Mouse (Mus musculus): ENCODE measurements at regions not wholly inside any gene's neighbourhood (a gene's known extent, or its start where the extent isn't known, plus 50 kb on each side); places are given as distances from the start of the nearest gene placed in this dataset.

DNA sequence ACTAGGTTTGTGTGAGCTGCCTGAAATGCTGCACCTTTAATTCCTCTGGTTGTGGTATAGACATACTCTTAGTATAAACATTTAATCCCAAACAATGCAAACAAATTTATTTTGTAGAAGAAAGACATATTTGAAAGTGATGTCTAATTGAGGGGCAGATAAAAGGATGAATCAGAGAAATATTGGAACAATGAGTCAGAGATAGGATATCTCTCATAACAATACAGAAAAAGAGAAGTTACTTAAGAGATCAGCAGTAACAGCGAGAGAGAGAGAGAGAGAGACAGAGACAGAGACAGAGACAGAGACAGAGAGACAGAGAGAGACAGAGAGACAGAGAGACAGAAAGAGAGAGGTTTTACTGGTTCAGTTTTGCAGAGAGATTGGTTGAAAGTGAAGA is 933.3 kb upstream of the Nudt12 start:
- no peak for TF ChIP-seq CTCF (IDR thresholded peaks at IDR 0.05; ENCODE audit: low read depth)
- no peaks in the 10 kb centered on the region for H3K4me1 ChIP-seq (replicated peaks; ENCODE audit: insufficient read depth, low read length)
- no peaks in the 10 kb centered on the region for H3K27me3 ChIP-seq (ENCODE audit: insufficient read depth, low read length)
- no peak for ATAC-seq (replicated peaks; ENCODE audit: low FRiP score, low read depth)
- no peak overlapping the region for H3K9ac ChIP-seq (ENCODE audit: low read depth, low read length)
- no peaks in the 10 kb centered on the region for H3K36me3 ChIP-seq (ENCODE audit: insufficient read depth, low read length)
- no peak overlapping the region for H3K4me2 ChIP-seq (ENCODE audit: low read length)
- 77% methylated on average over 1 of the region's 1 CpGs for WGBS
- H3K4me3 ChIP-seq (replicated peaks; ENCODE audit: low read depth, low read length) = no peak overlapping the region
- no peak for DNase-seq (ENCODE audit: low spot score)
- no peaks in the 10 kb centered on the region for H3K9me3 ChIP-seq (replicated peaks; ENCODE audit: low read length)
- no peak overlapping the region for H3K27ac ChIP-seq

DNA sequence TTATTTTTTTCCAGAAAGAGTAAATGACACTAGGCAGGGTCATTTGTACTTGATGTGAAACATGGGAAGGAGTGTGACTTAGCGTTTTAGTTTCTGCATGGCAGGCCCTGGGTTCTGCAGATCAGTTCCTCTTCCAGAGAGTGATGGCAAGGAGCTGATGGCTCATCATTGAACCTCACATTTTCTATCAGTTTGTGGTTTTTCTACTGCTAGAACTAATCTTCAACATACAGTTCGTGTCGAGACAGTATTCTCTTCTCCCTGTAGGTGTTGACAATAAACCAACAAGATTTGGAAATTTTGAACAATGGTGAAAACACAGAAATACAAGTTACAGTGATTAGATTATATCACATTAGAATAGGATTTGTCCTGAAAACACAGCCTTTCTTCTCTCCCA is 891.2 kb upstream of the Nudt12 start:
- Histone ChIP-seq H3K27me3 (ENCODE audit: insufficient read depth, low read length) (no peaks in the 10 kb centered on the region), H3K4me1 (replicated peaks; ENCODE audit: insufficient read depth, low read length) (no peaks in the 10 kb centered on the region), H3K9ac (ENCODE audit: low read depth, low read length) (no peak overlapping the region), H3K9me3 (replicated peaks; ENCODE audit: low read length) (no peaks in the 10 kb centered on the region), H3K4me2 (ENCODE audit: low read length) (no peak overlapping the region), H3K27ac (no peak overlapping the region), H3K36me3 (ENCODE audit: insufficient read depth, low read length) (no peaks in the 10 kb centered on the region), H3K4me3 (replicated peaks; ENCODE audit: low read depth, low read length) (no peak overlapping the region)
- no peak for ATAC-seq (replicated peaks; ENCODE audit: low FRiP score, low read depth)
- DNase-seq (ENCODE audit: low spot score) = no peak
- 73% methylated on average over 3 of the region's 3 CpGs for WGBS
- TF ChIP-seq CTCF (IDR thresholded peaks at IDR 0.05; ENCODE audit: low read depth) = no peak

DNA sequence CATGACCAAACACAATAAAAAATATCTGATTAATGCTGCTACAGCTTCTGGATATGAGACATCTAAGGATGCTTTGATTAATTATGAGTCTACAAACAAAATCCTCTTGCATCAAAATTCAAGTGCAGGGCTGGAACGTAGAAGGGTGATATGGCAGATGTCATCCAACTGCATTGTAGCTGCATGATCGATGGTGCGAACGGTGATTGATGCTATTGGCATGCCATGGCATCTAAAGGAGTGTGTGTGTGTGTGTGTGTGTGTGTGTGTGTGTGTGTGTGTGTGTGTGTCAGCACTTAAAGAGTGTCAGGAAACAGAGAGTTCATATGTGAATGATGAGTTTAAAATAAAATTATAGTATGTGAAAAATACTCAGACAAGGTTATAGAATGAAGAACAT is 864.6 kb upstream of the Nudt12 start:
- no peaks in the 10 kb centered on the region for H3K4me1 ChIP-seq (replicated peaks; ENCODE audit: insufficient read depth, low read length)
- H3K27ac ChIP-seq = no peak overlapping the region

DNA sequence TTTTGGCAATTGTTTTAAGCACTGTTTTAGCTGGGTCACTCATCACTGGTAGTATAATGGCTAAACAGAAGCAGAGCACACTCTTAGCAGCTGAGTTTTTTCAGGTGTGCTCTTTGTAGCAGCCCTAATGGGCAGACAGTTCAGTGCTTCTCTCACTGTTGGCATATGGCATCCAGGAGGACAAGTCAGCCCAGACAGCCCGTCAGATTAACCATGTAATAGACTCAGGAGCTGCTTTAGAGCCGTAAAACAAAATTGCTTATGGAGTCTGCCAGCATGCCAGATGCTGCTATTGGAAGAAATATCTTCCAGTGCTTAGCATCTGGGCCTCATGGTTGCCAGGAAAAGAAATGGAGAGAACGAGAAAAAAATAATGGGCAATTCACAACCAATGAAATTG is 835.7 kb upstream of the Nudt12 start:
- Histone ChIP-seq H3K4me2 (ENCODE audit: low read length) (no peak overlapping the region), H3K27ac (no peak overlapping the region), H3K9me3 (replicated peaks; ENCODE audit: low read length) (no peaks in the 10 kb centered on the region), H3K27me3 (ENCODE audit: insufficient read depth, low read length) (no peaks in the 10 kb centered on the region), H3K4me1 (replicated peaks; ENCODE audit: insufficient read depth, low read length) (no peaks in the 10 kb centered on the region), H3K9ac (ENCODE audit: low read depth, low read length) (no peak overlapping the region), H3K36me3 (ENCODE audit: insufficient read depth, low read length) (no peaks in the 10 kb centered on the region), H3K4me3 (replicated peaks; ENCODE audit: low read depth, low read length) (no peak overlapping the region)
- no peak for DNase-seq (ENCODE audit: low spot score)
- TF ChIP-seq CTCF (IDR thresholded peaks at IDR 0.05; ENCODE audit: low read depth) = no peak
- 61% methylated on average over 3 of the region's 3 CpGs for WGBS
- ATAC-seq (replicated peaks; ENCODE audit: low FRiP score, low read depth) = no peak

More for the DNA sequence above, 864.6 kb upstream of the Nudt12 start:
- no peak overlapping the region for H3K4me2 ChIP-seq (ENCODE audit: low read length)
- DNase-seq (ENCODE audit: low spot score) (no peak), ATAC-seq (replicated peaks; ENCODE audit: low FRiP score, low read depth) (no peak)
- no peaks in the 10 kb centered on the region for H3K27me3 ChIP-seq (ENCODE audit: insufficient read depth, low read length)
- WGBS = 84% methylated on average over 4 of the region's 4 CpGs
- no peak overlapping the region for H3K4me3 ChIP-seq (replicated peaks; ENCODE audit: low read depth, low read length)
- H3K9me3 ChIP-seq (replicated peaks; ENCODE audit: low read length) = no peaks in the 10 kb centered on the region
- no peaks in the 10 kb centered on the region for H3K36me3 ChIP-seq (ENCODE audit: insufficient read depth, low read length)
- TF ChIP-seq CTCF (IDR thresholded peaks at IDR 0.05; ENCODE audit: low read depth) = no peak
- no peak overlapping the region for H3K9ac ChIP-seq (ENCODE audit: low read depth, low read length)

DNA sequence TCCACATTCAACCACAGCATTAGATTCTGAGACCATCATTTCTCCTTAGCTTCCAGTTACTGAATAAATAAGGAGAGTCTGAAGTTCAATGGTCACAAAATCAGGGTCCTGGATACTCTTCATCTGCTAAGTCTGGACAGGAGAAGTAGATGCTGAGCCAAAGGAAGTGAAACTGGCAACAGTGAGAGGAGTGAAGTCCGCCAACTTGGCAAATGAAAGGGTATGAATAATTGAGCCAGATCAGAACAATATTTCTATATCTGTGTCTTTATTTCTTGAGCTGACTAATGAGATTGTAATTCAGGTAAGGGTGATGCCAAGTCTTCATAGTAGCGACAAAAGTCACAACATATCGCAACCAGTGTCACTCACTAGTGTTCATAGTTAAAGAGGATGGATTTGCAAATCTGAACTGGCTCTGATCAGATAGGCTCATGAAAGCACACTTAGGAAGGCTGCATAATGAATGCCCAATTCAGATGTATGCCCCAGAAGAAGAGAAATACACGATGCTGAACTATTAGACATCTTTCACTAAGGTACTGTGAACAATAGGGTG is 832.2 kb upstream of the Nudt12 start:
- WGBS = 92% methylated on average over 4 of the region's 4 CpGs
- H3K4me2 ChIP-seq (ENCODE audit: low read length) = no peak overlapping the region
- no peak overlapping the region for H3K9ac ChIP-seq (ENCODE audit: low read depth, low read length)
- DNase-seq (ENCODE audit: low spot score) (no peak), ATAC-seq (replicated peaks; ENCODE audit: low FRiP score, low read depth) (no peak)
- TF ChIP-seq CTCF (IDR thresholded peaks at IDR 0.05; ENCODE audit: low read depth) = no peak
- no peaks in the 10 kb centered on the region for H3K36me3 ChIP-seq (ENCODE audit: insufficient read depth, low read length)
- H3K27ac ChIP-seq = no peak overlapping the region
- no peak overlapping the region for H3K4me3 ChIP-seq (replicated peaks; ENCODE audit: low read depth, low read length)
- H3K27me3 ChIP-seq (ENCODE audit: insufficient read depth, low read length) = no peaks in the 10 kb centered on the region
- H3K4me1 ChIP-seq (replicated peaks; ENCODE audit: insufficient read depth, low read length) = no peaks in the 10 kb centered on the region
- no peaks in the 10 kb centered on the region for H3K9me3 ChIP-seq (replicated peaks; ENCODE audit: low read length)

DNA sequence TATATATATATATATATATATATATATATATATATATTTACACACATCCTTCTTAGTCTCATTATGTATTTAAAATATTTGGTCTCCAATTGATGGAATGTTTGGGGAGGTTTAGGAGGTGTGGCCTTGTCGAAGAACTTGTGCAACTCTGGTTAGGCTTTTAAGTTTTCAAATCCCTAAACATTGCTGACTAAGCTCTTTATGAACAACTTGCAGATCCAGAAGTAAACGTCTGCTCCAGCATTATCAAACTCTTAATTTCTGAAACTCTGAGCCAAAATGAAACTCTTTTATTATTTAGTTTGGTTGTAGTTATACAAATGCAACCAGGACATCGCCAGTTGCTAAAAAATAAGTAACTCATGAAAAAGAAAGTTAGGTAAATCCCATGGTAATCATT is 792.7 kb upstream of the Nudt12 start:
- H3K4me1 ChIP-seq (replicated peaks; ENCODE audit: insufficient read depth, low read length) = no peaks in the 10 kb centered on the region
- H3K36me3 ChIP-seq (ENCODE audit: insufficient read depth, low read length) = no peaks in the 10 kb centered on the region
- TF ChIP-seq CTCF (IDR thresholded peaks at IDR 0.05; ENCODE audit: low read depth) = no peak
- no peak overlapping the region for H3K4me3 ChIP-seq (replicated peaks; ENCODE audit: low read depth, low read length)
- no peaks in the 10 kb centered on the region for H3K9me3 ChIP-seq (replicated peaks; ENCODE audit: low read length)
- ATAC-seq (replicated peaks; ENCODE audit: low FRiP score, low read depth) (no peak), DNase-seq (ENCODE audit: low spot score) (no peak)
- H3K27ac ChIP-seq = no peak overlapping the region
- H3K9ac ChIP-seq (ENCODE audit: low read depth, low read length) = no peak overlapping the region
- 74% methylated on average over 3 of the region's 3 CpGs for WGBS
- H3K27me3 ChIP-seq (ENCODE audit: insufficient read depth, low read length) = no peaks in the 10 kb centered on the region
- no peak overlapping the region for H3K4me2 ChIP-seq (ENCODE audit: low read length)

DNA sequence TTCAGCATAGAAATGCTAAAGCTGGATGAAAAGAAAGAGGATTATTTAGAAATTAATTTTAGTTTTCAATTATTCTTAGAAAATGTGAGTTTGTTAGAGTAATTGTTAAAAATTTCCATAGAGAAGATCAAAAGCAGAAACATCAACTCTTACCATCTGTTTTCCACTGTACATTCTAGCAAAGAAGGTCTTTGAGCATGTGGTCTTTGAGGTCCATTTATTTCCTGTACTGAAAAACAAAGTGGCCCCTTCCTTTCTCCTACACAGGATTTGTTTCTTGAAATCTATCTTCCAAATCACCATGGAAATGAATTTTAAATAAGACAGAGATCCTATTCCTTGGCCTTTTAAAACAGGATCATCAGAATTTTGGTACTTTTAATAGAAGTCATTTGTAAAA is 780.3 kb upstream of the Nudt12 start:
- Histone ChIP-seq H3K9ac (ENCODE audit: low read depth, low read length) (no peak overlapping the region), H3K4me3 (replicated peaks; ENCODE audit: low read depth, low read length) (no peak overlapping the region), H3K4me2 (ENCODE audit: low read length) (no peak overlapping the region), H3K4me1 (replicated peaks; ENCODE audit: insufficient read depth, low read length) (no peaks in the 10 kb centered on the region), H3K27ac (no peak overlapping the region), H3K27me3 (ENCODE audit: insufficient read depth, low read length) (no peaks in the 10 kb centered on the region), H3K36me3 (ENCODE audit: insufficient read depth, low read length) (no peaks in the 10 kb centered on the region), H3K9me3 (replicated peaks; ENCODE audit: low read length) (no peaks in the 10 kb centered on the region)
- no peak for TF ChIP-seq CTCF (IDR thresholded peaks at IDR 0.05; ENCODE audit: low read depth)
- ATAC-seq (replicated peaks; ENCODE audit: low FRiP score, low read depth) (no peak), DNase-seq (ENCODE audit: low spot score) (no peak)
